Mouse (Mus musculus) cortical plate, adult 2 months (tissue): ENCODE results near the gene Agpat3.

Experiments used
- CTCF ChIP-seq: fragments of 200-500 bp; IDR thresholded peaks from 2 replicates; pipeline ENCODE4 v1.5.1; 2011; ENCODE audit warnings: mild to moderate bottlenecking, control low read depth, low read length; ENCODE audit not compliant: insufficient read depth; ENCODE audit errors: extremely low read depth
- POLR2A ChIP-seq: fragments of 200-500 bp; IDR thresholded peaks from 2 replicates; pipeline ENCODE4 v1.6.1; 2011; ENCODE audit warnings: mild to moderate bottlenecking, low read length, control low read depth; ENCODE audit not compliant: insufficient read depth; ENCODE audit errors: extremely low read depth

DNA sequence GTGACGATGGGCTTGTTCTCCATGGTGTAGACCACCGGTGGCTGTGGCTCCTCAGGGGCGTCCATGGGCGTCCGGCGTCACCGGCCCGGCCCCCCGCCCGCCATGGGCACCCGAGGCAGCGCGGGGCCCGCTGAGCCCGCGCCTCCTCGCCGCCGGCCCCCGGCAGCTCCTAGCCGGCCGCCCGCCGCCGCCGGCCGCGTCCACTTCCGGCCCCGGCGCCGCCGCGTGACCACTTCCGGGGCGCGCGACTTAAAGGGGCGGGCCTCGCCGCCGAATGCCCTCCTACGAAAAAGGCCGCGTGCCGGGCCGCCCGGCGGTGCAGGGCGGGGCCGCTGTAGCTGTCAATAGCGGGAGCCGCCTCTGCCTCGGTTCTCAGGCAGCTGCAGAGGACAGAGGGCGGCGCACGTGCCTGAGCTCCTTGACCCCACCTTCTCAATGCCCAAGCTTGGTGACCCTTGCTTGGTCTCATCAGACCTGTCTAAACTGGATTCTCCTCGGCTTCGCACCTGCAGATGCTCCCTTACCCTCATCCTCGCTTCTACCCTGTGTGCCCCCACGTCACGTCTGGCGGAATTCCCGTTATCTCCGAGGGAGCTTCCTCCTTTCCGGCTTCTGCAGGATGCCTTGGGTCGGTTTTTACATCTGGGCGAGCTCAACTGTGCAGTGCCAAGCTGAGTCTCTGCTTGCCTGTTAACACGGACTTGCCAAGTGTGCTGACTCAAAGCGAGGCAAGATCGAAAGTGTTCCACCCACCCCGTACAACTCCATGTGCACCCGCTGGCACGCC lies 107.7 kb downstream of the Agpat3 start, which contains the start of gene Trappc10:
- TF ChIP-seq POLR2A (peak; percentile 12; the same call in 1 of the 2 replicates), CTCF (no peak)
